11 mouse cellular contexts compared by ENCODE assay signal in genomic region chr17:27129819-27130218, GRCm38 (mm10). TPM values are rescaled to one million over a fixed set of nuclear protein-coding genes. Genes with fewer than 3 reads are reported as not detected.
DNase-seq lines count a peak whose midpoint lies in the region; TF ChIP-seq lines count a peak whose summit lies in the region.
"Had no signal": no experiment of that assay in that cellular context is flagged by ENCODE, and none has a peak within 500 bp of the region (broad histone marks: within the 10 kb centered on the region; RNA-seq: fewer than 3 reads in every experiment).

No protein-coding gene starts in this region.

- no peaks in the 10 kb centered on the region for H3K9me3 ChIP-seq in limb, embryonic 10.5 days (replicated peaks)
- H3K9me3 ChIP-seq: heart, embryonic 15.5 days had no signal

- H3K27me3 ChIP-seq in limb, embryonic 10.5 days (ENCODE audit: low read depth, poor library complexity, severe bottlenecking): no peaks in the 10 kb centered on the region
- H3K27me3 ChIP-seq: heart, embryonic 15.5 days had no signal

- H3K27ac ChIP-seq in layer of hippocampus, adult 2 months: peak overlapping the region; percentile 43; the same call in 1 of the 2 replicates
- H3K27ac ChIP-seq in limb, embryonic 10.5 days: peak overlapping the region; percentile 63; the same call in 1 of the 2 replicates
- H3K27ac ChIP-seq: heart, embryonic 15.5 days had no signal

- DNase-seq in cerebellum, adult 11-12 months: peak; percentile 29
- DNase-seq in cerebellum, adult 8-10 months: no peak
- no peak for DNase-seq in layer of hippocampus, adult 2 months (ENCODE audit: low spot score in 2 of 2)
- DNase-seq in layer of hippocampus, adult 18-20 months (ENCODE audit: low spot score in 2 of 2): no peak
- DNase-seq in 3134 (ENCODE audit: extremely low read depth, insufficient read length, low spot score): peak; percentile 19
- no peak for DNase-seq in limb, embryonic 10.5 days (ENCODE audit: low spot score)
- no peak for DNase-seq in lung, postnatal 14 days
- no peak for DNase-seq in yolk sac, embryonic 10.5 days (ENCODE audit: low spot score)
- DNase-seq: adrenal gland, adult 2 months had no signal

- H3K36me3 ChIP-seq in limb, embryonic 10.5 days: peaks cover 52% of the 10 kb centered on the region
- H3K36me3 ChIP-seq: heart, embryonic 15.5 days had no signal

- no peak for TF ChIP-seq CTCF in layer of hippocampus, adult 2 months (conservative IDR thresholded peaks at IDR 0.05)

- no peak overlapping the region for H3K4me3 ChIP-seq in layer of hippocampus, adult 2 months
- H3K4me3 ChIP-seq in limb, embryonic 10.5 days: 0 out of 2 replicates have a peak overlapping the region, but pooled peaks have one; percentile 5
- H3K4me3 ChIP-seq: heart, embryonic 15.5 days had no signal

- H3K4me1 ChIP-seq in limb, embryonic 10.5 days: peaks cover 60% of the 10 kb centered on the region

- WGBS in limb, embryonic 10.5 days: 81% methylated on average over 7 of the region's 7 CpGs

RNA-seq across cellular contexts. Expression of gene Uqcc2, which starts 3.9 kb away (rescaled TPM):
- total RNA-seq in layer of hippocampus, adult 2 months (2021): 100 to 1,000 TPM; 182 to 220 TPM
- 100 to 1,000 TPM; 215 to 217 TPM for total RNA-seq in layer of hippocampus, adult 18-20 months (2021)
- polyA plus RNA-seq in limb, embryonic 10.5 days (2016; fragmentation: Nextera tagmentation; extraction: Ambion mirVana): 400 and 433 TPM in 2 replicates

RNA-seq across cellular contexts. Expression of gene Ip6k3, which starts 37.8 kb away (rescaled TPM):
- total RNA-seq in layer of hippocampus, adult 2 months (2021): under 1 TPM; 0.15 to 0.20 TPM
- under 1 TPM; 0.46 to 0.64 TPM for total RNA-seq in layer of hippocampus, adult 18-20 months (2021)
- polyA plus RNA-seq in limb, embryonic 10.5 days (2016; fragmentation: Nextera tagmentation; extraction: Ambion mirVana): not detected in 2 replicates
- polyA plus RNA-seq: lung, embryonic 14.5 days had no signal

Comparison
In these comparisons a context has a peak if more than half of its experiments do, and no peak if none do; other contexts are left out.
1. DNase-seq: peak in cerebellum, adult 11-12 months (single experiment) and 3134 (single experiment); none in cerebellum, adult 8-10 months (single experiment), layer of hippocampus, adult 2 months (0 of 2), layer of hippocampus, adult 18-20 months (0 of 2), limb, embryonic 10.5 days (single experiment), lung, postnatal 14 days (single experiment) and yolk sac, embryonic 10.5 days (single experiment).